Mouse (Mus musculus) mesoderm, embryonic 11.5 days (tissue): ENCODE measurements around the gene Kcnj14.
A peak's percentile ranks its signal among the peaks of the same experiment; 100 is the strongest.

Experiments
- DNase-seq: peaks from one replicate; pipeline ENCODE4 v3.0.0-alpha.2; 2012; ENCODE audit warnings: low read depth, low spot score

Kcnj14 gene

GRCm38 (mm10) chr7:45824598-45824997 is at the start of gene Kcnj14:
Kcnj14 (minus strand) TSS chr7:45824782.
- no peak for DNase-seq

GRCm38 (mm10) chr7:45873061-45873947 is 48.7 kb upstream of the Kcnj14 start:
- peak; percentile 51 for DNase-seq

GRCm38 (mm10) chr7:45872624-45873023 is 48.0 kb upstream of the Kcnj14 start, which contains the start of gene Kdelr1:
Kdelr1 (plus strand) TSS chr7:45872772.
- DNase-seq: peak; percentile 95

- peak; percentile 11 for DNase-seq
Observed at GRCm38 (mm10) chr7:45870282-45871058, 45.9 kb upstream of the Kcnj14 start.

DNA sequence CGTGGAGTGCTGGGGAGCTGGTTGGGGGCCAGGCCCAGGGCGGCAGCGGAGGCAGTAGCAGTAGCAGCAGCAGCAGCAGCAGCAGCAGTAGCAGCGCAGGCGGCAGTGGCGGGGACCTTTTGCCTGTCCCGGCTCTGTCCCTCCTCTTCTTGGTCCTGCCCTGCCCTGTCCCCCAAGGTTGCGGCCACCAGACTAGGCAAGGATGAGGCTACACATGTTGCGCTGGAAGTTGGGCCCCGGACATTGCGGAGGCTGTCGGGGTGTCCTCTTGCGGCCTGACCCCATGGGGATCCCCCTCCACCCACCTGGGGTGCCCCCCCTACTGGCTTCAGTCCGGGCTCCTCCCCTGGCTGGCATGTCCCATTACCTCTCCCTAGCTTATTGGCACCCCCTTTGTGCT is 45.2 kb upstream of the Kcnj14 start:
- no peak for DNase-seq

DNA sequence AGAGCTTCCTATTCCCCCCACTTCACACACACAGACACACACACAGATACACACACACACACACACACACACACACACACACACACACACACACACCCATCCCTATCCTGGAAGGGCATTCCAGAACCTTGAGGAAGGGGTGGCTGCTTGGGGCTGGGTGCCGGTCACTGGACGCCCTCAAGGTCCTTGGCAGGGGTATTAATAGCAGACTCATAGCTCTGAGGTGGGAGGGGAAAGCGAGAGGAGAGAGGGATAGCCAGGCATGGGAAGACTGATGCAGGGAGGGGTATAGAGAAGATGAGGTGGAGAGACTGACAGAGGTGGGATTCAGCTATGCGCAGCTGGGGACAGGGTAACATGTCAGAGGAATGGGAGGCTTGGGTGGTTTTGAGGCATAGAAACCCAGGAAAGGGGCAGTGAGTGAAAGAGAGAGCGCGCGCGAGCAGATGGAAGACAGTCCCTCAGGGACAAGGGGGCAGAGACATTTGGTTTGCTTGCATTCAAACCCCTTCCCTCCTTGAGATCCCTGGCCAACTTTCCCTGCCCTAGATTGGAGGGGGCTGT is 44.6 kb upstream of the Kcnj14 start:
- no peak for DNase-seq

- no peak for DNase-seq
Observed at GRCm38 (mm10) chr7:45867871-45868270, 43.3 kb upstream of the Kcnj14 start.

- DNase-seq: peak; percentile 94
Observed at GRCm38 (mm10) chr7:45865925-45866910, 41.6 kb upstream of the Kcnj14 start.

DNA sequence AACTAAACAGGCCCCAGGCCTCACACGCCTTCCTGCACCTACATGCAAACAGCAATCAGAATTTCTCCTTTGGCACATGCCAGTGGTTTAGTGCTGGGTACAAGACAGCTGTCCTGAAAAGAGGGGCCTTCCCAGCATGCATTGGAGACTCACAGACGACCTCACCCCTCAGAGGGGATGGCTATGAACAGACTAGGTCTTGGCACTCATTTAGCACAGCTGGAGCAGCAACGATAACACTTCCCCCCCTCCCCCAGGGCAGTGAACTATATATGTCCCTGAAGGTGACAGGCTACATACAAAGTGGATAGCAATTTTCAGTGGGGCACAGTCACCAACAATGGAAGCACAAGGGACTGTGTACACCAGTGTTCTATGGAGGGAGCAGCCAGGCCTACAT is 39.9 kb upstream of the Kcnj14 start:
- no peak for DNase-seq

GRCm38 (mm10) chr7:45862804-45863203 is 38.2 kb upstream of the Kcnj14 start:
- no peak for DNase-seq

GRCm38 (mm10) chr7:45859008-45859407 is 34.4 kb upstream of the Kcnj14 start:
- no peak for DNase-seq

DNA sequence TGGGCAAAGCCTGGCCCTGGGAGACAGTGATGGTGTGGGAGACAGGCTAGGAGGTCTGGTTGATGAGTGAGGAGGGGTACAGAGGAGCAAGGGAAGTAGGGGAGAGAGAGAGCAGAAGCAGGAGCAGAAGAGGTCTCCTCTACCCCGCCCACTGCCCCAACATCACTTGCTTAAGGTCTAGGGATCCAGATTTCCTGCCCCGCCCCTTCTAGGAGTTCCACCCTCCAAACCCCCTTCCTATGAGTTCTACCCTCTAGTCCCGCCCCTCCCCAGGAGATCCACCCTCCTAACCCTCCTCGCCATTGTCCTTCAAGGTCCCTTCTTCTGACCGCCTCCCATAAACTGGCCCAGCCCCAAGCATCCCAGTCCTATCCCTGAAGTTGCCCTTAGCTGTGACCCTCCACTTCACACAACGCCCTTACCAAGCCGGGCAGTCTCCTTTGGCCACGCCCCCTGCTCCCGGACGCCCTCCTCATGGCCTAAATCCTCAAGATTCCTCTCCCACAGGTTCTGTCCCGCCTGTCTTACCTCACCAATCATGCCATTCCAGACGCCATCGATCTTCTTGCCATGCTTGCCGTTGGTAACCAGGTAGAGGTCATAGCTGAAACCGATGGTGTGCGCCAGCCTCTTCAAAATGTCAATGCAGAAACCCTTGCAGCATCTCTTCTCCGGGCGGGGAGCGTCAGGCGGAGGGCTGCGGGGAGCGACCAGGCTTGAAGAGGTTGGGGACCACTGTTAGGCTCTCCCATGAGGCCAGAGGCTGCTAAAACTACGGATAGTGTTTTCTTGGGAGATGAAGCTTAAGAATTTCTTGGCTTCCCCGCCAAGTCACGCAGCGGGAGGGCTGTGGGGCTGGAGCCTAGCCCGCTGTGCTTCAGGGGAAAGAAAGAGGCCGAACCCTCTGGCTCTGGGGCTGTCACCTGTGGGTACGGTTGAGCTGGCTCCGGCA is 32.6 kb upstream of the Kcnj14 start:
- no peak for DNase-seq

DNA sequence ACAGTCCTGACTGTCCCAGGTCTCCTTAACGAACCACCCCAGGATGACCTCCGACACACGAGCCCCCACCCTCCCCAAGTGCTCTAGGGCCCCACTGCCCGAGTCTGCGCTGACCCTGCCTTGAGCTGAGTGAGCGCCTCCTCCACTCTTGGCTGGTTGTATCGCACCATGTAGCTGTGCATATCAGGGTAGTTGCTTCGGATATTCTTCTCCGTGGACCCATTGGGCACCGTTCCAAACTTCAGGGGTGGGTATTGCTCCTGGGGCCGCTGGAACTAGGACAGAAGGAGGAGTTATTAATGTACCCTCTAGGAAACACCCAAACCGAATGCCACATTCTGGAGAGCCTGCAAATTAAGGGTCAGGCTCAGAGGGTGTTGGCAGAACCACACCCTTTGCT is 28.5 kb upstream of the Kcnj14 start:
- DNase-seq: no peak

DNA sequence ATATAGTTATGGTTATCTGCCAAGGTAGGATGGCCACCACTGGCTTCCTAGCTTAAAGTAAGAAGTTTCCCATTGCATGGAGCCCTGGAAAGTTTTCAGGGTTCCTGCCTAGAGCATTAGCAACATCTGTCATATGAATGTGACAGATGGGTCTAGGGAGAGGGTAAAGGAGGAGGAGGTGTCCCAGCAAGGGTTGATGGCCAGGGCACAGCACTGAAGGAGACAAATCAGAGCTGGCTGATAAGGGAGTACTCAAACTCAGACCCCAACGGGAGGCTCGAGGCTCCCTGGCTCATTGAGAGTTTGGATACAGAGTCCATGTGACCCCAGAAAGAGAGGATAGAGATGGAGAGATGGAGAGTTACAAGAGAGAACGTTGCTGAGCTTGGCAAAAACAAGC is 26.1 kb upstream of the Kcnj14 start:
- no peak for DNase-seq

DNA sequence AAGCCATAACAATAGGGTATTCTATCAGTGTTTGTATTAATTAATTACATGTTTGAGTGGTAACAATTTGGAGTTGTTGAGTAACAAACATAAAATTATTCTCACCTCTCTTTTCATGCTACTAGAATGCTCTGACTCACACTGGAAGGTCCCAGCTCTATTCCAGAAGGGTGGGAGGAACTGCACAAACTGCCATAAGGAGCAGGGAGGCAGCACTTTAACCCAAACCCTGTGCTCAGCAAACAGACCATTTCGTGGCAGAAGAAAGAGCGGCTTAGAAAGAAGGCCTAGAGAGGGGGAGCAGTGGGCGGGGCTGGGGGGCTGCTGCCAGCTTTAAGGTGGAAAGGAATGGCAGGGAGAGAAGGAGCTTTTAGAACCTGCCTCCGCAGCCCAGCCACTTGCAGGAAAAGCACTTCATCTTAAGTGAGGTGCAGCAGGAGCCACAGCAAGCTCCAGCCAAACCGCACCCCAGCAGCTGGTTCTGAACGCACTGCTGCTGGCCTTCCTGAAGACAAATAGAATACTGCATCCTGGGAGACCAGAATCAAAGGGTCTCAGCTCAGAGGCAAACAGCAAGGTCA is 24.0 kb upstream of the Kcnj14 start:
- no peak for DNase-seq

DNA sequence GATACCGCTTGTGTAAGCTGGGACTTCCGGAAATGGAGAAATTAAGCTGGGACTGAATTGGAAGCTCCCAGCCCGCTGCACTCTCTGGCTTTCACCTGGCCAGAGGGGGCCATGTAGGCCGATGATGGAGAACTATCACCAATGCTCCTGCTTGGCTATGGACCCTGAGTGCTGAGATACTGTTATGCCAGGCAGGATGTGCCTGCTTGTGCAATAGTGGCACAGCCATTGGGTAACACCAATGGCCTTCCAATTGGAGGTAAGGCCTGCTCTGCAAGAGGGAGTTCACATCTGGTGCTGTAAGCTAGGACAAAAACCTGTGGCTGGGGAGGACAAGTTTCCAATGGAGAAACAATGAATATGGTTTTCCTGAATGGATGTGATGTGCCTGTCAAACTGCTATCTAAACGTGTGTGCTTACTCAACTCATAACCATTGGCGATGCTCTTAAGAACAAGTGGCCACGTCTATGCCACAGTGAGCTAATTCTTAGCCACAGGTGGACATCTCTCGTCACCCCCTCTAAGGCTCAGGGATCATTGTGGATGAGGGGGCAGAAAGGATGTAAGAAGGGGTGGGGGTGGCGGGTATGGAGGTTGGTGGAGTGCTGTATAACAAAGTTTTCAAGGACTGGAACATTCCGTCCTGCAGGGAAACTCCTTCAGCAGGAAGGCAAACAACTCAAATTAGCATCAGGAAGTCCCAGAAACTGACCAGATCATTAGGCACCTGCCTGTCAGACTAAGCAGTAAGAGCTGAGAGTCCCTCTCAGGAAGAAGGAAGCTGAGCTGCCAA is 18.6 kb upstream of the Kcnj14 start:
- DNase-seq: no peak

DNA sequence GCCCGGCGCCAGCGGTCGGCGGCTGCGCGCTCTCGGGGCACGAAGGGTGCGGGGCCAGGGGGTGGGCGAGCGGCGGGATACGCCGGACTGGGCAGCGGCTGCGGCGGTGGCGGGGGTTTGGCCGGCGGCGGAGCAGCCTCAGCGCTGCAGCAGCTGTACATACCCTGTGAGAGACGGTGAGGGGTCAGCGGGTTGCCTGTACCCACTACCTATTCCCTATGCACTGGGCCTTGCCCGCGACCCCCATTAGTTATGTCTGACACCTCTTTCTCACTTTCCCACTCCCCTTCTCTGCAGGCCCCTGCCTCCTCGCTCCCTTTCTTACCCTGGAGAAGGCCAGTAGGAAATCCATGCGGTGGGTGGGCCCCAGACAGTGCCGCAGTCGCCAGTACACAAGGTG is 9.3 kb upstream of the Kcnj14 start:
- no peak for DNase-seq

DNA sequence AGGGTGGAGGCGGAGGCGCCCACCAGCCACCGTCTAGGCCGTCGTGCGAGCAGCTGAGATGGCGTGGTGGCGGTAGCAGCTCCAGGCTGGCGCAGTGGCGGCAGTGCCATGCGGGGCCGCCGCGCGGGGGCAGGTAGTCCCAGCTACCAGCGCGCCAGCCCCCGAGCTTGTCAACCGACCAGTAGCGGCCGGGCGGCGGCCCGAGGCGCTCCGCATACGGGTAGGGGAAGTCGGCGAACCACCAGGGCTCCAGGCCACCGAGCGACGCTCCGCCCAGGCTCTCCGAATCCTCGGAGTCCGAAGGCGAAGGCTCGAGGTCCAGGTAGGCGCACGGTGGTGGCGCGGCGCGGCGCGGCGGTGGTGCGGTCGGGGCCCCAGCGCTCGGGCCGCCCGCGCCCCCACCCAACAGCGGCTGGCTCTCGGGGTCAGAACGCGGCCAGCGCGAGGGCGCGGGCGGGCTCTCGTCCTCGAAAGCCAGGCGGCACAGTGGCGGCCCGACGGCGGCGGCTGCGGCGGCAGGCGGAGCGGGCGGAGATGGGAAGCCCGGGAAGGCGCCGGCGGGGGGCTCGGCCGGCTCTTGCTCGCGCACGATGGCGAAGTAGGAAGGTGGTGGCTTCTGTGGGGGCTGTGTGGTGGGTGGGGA is 8.7 kb upstream of the Kcnj14 start:
- no peak for DNase-seq
